Mouse (Mus musculus) frontal cortex, postnatal 14 days (tissue): ENCODE measurements around the gene Insig1.

Source experiments
- DNase-seq, 2 experiments: peaks; one replicate each; pipeline ENCODE4 v3.0.0; 2022; ENCODE audit warnings: low spot score in 2 of 2

Gene Insig1

DNA sequence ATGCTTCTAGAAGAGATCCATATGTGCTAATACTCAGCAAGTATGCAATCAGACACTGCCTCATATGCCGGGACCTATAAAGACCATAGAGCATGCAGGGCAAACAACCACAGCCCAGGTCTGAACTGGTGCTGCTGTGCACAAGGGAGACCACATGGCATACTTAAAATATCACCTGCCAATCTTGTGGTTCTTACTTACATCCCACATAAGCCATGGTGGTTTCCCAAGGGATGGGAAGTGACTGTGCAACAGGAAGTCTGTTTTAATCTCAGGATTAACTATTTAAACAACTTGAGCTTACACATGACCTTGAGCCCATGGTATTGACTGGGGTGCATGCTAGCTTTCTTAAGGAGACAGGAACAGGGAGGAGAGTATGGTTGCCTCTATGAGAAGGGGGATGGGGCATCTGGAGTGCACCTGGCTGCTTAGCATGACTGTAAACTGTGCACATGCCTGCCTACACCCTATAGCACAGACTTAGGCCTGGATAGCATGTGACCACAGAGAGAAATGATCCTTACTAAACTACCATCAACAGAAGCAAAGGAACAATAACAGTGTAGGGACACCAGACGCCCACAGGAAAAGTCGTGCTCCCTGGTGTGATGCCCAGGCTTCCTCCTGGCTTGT is 7.1 kb upstream of the Insig1 start:
- no peak for DNase-seq

DNA sequence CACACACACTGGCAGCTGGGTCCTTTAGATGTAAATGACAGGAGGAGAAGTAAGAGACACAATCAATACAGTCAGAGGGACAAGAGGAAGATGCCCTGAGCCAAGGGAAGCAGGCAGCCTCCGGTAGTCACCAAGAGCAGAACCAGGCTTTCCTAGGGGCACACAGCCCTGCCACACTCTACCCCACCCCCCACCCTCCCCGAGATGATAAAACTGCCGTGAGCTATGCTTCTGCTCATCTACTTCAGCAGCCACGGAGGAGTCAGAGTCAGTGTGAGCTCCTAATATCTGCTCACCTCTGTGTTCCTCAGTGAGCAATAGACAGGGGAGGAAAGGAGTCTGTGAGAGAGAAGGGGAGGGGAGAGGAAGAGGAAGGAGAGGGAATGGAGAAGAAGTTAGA is 5.9 kb upstream of the Insig1 start:
- no peak for DNase-seq

DNA sequence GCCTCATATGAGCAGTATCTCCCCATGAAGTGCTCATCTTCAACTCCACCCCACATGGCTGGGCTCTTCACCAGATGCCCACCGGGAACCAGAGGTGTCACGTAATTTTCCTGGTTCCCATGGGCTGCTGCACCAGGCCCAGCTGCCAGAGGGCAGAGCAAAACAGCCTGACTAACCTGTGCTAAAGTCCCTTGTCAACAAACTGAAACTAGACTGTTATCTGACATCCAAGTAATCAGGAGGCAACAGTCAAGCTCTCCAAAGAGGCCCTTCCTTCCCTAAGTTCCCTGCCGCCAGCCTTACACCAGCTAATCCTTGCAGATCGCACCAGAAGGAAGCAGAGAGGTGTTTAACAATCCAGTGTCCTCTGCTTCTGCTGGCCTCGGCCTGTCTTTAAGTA is 4.9 kb upstream of the Insig1 start:
- DNase-seq, result no peak

DNA sequence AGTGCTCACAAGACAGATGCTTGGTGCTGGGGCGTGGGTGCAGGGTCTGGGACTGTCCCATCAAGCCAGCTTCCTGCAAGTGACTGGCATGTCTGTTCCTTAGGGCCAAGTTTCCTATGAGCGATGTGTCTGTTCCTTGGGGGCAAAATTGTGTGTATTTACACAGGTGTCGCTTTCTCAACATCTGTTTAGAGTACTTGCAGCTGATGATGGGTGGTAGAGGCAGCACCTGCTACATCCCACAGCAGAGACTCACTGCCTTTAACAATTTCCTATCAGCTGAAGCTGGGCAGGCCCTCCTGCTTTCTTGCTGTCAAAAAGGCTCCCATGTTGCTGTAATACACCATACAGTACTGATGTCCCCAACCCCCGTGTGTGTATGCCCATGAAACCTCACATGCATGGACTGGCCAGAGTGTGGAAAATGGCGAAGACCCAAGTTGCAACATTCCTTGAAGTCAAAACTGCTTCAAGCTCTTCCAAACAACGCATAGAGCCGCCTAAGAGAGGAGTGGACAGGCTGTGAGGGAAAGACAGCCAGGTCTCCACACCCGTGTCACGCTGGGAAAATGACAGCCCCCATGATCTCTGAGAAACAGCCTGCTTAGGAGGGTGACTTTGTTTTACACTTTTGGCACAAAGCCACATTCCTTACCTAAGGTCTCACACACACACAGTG is 875 bp upstream of the Insig1 start:
- peak in 1 of 2 experiments; percentile 11 for DNase-seq

DNA sequence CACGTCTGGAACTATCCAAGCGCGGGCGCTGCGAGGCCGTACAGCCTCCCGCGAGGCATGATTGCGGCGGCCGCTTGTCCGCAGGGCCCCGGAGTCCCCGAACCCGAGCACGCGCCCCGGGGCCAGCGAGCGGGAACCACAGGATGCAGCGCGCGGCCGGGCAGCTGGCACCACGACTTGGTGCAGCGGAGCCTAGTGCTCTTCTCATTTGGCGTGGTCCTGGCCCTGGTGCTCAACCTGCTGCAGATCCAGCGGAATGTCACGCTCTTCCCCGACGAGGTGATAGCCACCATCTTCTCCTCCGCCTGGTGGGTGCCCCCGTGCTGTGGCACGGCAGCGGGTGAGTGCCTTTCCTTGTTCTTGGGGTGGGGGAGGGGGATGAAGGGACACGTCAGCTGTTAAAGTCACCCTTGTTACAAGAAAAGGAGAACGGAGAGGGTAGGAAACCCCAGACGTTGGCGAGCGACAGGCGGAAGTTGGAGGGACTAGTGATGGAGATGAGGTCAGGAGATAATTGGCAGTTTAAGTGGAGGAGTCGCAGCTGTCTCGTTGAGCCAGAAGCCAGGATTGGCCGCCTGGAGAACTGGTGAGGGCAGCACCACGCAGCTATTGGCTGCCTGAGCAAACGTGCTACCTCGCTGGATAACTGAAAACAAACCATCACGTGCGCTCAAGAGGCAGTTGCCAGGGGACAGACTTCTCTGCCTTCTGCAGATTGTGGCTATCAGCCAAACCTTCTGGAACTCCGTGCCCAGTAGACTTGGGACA is 477 bp downstream of the Insig1 start:
- DNase-seq, result peak; percentile 78 to 89

DNA sequence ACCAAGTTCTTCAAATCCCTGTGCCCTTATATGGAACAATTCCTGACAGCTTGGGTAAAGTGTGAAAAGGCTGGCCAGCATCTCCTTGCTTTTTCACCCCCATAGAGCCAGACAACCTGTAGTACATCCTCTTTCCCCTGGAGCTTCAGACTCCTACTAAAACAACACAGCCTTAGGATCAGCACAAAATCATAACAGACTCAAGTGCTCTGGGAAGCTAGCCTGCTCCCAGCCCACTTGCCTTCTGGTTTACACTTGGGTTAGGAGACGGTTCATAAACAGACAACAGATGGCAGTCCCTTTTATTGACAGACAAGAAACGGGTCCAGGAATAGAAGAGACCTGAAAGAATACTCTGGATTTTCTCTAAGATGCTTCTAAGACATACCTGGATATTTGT is 8.3 kb downstream of the Insig1 start:
- DNase-seq, result no peak

DNA sequence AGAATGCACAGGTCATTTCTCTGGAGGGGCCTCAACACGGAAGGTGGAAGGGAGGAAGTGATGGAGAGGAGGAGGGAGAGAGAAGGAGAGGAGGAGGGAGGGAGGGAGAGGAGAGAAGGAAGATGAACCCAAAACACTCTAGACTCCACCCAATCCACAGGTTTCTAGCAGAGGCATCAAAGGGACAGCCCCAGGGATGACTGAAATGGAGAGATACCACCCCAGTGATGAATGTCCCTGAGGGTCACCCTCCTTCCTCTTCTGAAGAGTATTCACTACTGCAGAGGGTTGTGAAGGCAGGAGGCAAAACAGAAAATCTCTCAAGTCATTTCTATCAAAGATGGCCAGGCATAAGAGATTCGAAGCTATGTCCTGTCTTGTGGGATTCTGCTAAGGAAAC is 10.0 kb downstream of the Insig1 start:
- no peak for DNase-seq

DNA sequence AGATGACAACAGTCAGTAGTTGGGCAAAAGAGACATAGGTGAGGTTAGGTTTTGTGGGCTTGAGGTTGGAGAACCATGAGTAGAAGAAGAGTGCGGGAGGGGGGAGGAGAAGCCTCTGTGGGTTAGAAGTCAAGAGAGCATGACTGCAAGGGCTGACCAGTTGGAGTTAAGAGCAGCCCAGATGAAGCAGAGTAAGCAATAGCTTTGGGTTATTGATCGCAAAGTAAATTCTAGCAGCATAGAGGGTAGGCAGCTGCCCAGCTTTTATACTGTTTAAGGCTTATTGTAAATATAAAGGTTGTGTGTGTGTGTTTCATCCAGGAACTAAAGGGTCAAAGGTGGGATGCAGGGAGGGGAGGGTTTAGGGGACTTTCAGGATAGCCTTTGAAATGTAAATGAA is 10.7 kb downstream of the Insig1 start:
- DNase-seq, result no peak

DNA sequence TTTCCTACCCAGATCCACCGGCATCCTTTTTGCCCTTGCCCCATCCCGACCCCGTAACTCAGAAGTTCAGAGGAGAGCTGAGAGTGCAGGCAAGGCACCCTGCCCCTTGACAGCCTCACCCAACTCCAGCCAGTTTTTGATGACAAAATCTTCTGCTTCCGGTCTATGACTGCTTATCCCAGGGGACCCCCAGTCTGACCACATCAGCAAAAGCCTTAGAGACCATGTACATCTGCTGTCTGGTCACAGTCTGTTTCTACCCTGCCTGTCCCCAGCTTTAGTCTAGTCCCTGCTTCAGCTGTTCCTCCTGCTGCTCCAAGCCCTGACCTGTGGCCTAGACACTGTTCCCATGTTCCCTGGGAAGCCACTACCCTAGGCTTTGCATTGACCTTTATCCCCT is 11.1 kb downstream of the Insig1 start:
- no peak for DNase-seq

DNA sequence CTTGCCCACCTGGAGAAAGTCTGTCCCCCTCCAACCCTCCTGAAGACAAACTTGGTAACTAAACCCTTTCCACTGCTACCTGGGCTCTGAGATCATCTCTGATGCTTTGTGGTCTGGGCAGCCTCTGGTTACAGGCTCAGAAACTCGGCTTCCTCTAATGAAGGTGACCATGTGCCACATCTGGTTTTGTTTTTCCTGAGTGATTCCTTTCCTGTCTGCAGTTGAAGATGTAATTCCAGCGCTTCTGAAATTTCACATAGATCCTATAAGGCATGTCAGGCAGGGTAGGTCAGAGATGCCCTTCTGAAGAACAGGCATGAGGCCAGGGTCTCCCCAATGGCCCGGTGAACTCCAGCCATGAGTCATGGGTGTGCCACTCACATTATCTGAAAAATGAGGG is 11.6 kb downstream of the Insig1 start:
- DNase-seq, result no peak

DNA sequence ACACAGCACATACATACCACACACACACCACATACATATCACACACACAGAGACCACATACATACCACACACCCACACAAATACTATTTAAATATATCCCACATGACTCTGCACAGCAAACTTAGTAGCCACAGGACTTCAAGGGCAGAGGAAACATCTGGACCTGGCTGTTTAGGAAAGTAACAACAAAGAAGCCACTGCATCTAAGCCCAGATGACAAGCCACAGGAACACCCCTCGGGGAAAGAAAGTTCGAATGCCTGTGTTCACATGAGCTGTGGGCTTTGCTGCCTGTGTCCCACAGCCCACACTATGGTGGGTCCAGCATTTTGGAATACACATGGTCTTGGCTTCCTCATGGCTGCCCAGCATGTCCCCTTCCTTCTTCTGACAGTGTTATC is 13.6 kb downstream of the Insig1 start:
- no peak for DNase-seq

DNA sequence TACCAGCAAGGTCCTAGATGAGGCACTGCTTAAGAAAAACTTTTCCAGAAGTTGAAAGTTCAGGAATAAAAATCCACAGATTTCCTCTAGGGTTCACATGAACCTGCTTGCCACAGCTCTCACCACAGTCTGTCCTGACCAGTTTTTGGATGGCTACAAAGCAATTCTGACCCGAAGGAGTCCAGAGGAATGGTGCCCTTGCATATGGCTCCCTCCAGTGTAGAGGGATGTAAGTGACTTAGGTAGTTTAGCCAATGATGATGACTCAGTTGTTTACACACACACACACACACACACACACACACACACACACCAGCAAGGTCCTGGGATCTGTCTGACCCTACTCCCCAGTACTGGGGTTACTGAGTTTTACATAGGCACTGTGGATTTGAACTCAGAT is 19.4 kb downstream of the Insig1 start:
- no peak for DNase-seq

DNA sequence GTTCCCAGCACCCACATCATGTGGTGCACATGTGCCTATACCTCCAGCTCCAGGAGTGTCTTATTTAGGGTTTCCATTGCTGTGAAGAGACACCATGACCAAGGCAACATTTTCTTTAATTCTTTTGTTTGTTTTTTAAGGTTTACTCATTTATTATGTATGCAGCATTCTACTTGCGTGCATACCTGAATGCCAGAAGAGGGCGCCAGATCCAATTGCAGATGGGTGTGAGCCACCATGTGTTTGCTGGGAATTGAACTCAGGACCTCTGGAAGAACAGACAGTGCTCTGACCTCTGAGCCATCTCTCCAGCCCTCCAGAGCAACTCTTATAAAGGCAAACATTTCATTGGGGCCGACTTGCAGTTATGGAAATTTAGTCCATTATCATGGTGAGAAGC is 21.2 kb downstream of the Insig1 start:
- DNase-seq, result no peak

DNA sequence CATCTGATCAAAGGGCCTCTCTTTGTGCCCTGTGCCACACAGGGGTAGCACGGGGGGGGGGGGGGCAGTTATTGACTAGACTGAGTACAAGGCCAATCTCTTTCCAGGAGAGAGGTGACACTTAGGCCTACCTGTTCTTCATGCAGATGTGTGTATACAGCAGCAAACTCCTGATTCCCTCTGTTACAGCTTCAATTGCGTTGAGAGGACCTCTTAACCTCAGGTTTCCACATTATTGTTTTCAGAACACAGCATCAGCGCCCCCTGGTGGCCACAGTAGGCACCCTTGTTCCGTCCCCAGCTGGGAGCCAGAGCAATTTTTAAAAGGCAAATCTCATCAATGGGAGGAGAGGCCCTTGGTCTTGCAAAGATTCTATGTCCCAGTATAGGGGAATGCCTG is 22.7 kb downstream of the Insig1 start:
- DNase-seq, result peak; percentile 32 to 69

DNA sequence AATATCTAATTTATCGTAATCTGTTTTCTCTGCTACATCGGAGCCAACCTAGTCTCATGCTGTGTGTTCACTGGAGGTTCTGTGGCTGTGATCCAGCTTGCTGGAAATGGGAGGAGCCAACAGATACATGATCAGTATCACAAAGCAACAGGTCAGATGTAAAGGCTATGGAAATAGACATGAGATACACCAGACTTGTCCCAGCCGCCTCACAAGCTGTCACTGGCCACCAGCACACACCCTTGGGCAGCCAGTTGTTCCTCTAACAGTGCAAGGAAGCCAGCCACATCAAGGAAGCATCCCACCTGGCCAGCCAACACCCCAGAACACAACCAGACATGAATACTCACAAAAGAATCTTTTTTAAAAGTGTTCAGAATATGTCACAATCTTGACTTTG is 23.2 kb downstream of the Insig1 start:
- no peak for DNase-seq

DNA sequence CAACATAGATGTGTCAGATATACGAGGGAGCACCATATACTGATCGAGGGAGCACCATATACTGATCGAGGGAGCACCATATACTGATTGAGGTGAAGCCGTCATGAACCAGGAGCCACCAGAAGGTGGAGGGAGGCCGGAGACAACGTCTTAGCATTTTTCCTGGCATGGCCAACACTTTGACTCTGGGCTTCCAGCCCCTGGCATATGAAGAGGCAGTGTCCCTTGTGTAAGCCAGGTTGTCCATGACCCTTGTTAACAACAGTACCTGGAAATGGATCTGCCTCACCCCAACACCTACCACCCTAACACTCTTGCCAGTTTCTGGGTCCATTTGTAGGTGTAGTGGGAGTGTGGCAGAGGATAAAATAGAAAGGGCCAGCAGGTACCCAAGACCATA is 23.7 kb downstream of the Insig1 start:
- DNase-seq, result no peak

DNA sequence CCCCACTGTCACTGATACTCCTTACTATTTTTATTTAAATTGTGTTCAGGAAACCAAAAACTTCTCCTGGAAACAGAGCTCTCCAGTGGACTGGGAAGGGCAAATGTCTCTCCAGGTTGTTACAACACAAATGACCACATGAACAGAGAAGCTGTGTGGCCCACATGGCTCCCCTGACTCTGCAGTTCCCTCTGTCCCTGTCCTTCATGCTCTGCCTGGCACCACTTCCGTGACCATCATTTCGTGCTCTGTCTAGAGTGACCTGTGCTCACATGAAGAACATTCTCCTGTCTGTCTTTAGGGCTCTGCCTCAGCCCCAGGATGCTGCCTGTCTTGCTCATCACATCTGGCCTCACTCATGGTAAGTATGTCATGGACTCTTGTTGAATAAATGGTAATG is 24.5 kb downstream of the Insig1 start:
- no peak for DNase-seq

DNA sequence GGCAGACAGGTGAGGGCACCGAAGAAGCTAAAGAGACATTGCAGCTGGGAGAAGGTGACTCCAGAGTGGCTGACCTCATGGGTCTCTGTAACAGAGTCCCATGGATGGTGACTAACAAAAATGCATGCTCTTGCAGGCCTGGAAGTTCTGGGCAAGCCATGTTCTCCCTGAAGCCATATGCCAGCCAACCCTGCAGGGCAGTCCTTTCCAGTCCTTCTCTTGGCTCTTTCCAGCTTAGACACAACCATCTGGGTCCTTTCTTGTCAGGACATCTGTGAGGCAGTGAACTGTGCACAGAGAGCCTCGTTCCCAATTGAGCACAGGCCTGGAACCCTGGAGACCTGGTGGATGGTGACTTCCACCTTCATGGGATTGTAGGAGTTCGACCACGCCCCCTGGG is 35.8 kb downstream of the Insig1 start:
- no peak for DNase-seq

DNA sequence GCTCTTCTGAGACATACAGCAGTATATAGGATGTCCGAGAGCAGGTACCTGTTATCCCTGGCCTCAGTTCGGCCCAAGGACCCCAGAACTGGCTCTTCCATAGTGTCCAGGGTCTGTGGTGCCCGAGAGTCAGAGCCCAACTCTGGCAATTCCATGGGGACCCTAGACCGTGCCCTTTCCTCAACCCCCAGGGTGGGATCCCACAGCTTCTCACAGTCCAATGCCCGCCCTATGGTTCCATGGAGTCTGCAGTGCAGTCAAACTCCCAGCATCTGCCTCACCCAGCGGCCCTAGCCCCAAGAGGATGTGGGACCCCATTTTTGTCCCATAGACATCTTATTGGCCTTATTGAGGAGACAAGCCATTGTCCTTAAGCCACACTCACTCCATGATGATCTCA is 36.8 kb downstream of the Insig1 start:
- no peak for DNase-seq

DNA sequence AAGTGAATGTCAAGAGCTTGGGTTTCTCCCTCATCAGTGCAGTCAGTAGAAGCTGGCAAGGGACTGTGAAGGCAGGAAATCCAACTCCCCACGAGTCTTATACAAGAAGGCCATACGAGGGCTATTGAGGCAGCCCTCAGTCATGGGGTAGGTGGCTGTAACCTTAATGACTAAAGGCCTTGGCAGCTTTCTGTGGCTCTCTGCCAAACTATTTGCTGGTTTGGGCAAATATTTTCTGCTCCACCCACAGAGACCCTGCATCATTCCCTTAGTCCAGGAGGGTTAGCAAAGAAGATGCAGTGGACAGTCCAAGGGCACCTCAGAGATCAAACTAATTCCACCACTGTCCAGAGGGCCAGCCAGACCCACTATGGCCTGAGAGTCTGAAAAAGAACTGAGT is 39.7 kb downstream of the Insig1 start:
- DNase-seq, result no peak

DNA sequence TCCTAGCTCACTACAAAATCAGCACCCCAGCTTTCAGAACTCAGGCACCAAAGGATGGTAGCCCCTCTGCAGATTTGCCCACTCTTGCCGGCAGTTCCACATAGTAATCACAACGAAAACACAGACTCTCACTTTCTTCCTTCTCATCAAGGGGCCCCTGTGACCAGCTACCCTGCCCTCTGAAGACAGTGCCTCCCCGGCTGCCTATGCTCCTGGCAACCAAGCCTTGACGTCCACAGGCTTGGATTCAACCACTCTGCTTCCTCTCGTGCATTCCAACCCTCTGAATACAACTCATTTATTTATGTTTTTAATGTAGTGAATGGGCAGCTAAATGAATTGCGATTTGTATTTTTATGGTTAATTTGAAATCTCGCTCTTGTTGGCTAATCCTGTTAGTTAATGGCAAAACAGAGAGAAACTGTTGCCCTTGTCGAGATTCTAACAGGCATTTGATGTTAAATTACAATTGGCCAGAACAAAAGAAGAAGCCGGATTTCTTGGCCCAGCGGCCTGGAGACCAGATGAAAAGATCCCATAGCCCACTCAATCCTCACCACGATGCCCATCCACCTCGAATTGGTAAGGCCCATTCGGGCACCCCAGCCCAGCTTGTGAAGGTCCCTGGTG is 46.2 kb downstream of the Insig1 start:
- DNase-seq, result no peak

DNA sequence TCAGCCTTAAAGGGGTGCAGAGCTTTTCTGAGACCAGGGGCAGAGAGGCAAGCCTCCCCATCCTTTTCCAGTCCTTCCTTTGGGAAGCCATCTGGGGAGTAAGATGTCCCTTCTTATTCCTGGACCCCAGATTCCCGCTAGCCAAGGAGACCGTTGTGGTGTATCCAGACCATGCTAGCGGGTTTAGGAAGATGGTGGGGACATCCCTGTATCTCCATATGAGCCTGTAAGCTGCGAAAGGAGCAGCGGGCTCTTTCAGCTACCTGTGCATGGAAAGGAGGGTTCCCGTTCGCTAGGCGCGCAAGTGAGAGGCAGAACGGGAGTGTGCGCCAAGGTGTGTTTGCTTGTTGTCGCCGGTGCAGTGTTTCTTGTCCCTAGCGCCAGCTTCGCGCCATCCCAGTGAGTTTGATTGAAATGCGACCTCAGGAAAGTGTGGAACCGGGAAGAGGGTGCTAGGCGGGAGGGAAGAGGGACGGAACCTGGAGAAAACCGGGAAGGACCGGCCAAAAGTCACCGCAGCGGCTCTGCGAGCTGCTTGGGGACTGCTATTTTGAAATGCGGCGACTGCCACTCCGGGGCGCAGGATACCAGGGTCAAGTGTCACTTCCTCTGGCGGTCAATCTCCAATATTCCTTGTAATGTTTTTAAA is 46.8 kb downstream of the Insig1 start:
- no peak for DNase-seq
